Mouse (Mus musculus): ENCODE results near the gene Paxx.

The Paxx gene

GRCm38 (mm10) chr2:25408908-25409307 lies 52.0 kb downstream of the Paxx start:
- DNase-seq (ENCODE audit: low spot score in 2 of 2) = no peak
